Mouse (Mus musculus) lung, embryonic 14.5 days (tissue): ENCODE measurements around the gene Clasp2. TPM values are rescaled to one million over a fixed set of nuclear protein-coding genes. Genes with fewer than 3 reads are reported as not detected.

Experiments
- ATAC-seq: fragments of 200-750 bp; cut with Nextera tagmentation; 2 replicates; pipeline ENCODE4 v1.8.0; 2017; ENCODE audit warnings: mild to moderate bottlenecking, moderate TSS enrichment, moderate library complexity; ENCODE audit not compliant: insufficient read depth
- DNase-seq: peaks from one replicate; pipeline ENCODE4 v3.0.0-alpha.2; 2015
- H3K27ac ChIP-seq: fragments of 300-500 bp; sonication (generic); 2 replicates; pipeline ENCODE4 v1.5.1; 2014; ENCODE audit warnings: low read depth, mild to moderate bottlenecking, moderate library complexity
- H3K27me3 ChIP-seq: fragments of 300-500 bp; sonication (generic); 2 replicates; pipeline ENCODE4 v1.6.1; 2014; ENCODE audit warnings: low read length, control low read depth; ENCODE audit not compliant: insufficient read depth
- H3K36me3 ChIP-seq: fragments of 300-500 bp; sonication (generic); 2 replicates; pipeline ENCODE4 v1.6.1; 2014; ENCODE audit warnings: control low read depth; ENCODE audit not compliant: insufficient read depth
- H3K4me1 ChIP-seq: fragments of 300-500 bp; sonication (generic); 2 replicates; pipeline ENCODE4 v1.6.1; 2014; ENCODE audit warnings: antibody characterized with exemption, control low read depth; ENCODE audit not compliant: insufficient read depth
- H3K4me2 ChIP-seq: fragments of 300-500 bp; sonication (generic); 2 replicates; pipeline ENCODE4 v1.6.1; 2014; ENCODE audit warnings: mild to moderate bottlenecking
- H3K4me3 ChIP-seq: fragments of 300-500 bp; sonication (generic); 2 replicates; pipeline ENCODE4 v1.5.1; 2014; ENCODE audit warnings: low read depth, low read length
- H3K9ac ChIP-seq: fragments of 300-500 bp; sonication (generic); 2 replicates; pipeline ENCODE4 v1.6.1; 2014
- H3K9me3 ChIP-seq: fragments of 300-500 bp; sonication (generic); 2 replicates; pipeline ENCODE4 v1.6.1; 2016; ENCODE audit warnings: low read depth, low read length, control low read depth
- CTCF ChIP-seq: IDR thresholded peaks from 2 replicates; pipeline ENCODE4 v1.5.1; 2016; ENCODE audit warnings: antibody characterized with exemption, low read depth
- WGBS: fragments of 180-500 bp; shearing (Covaris S2); extraction: QIAGEN DNeasy Blood & Tissue Kit; methylation state at CpG from one replicate; pipeline ENCODE4 v1.1.7; 2014; 5-methylcytosine and 5-hydroxymethylcytosine counted together
- polyA plus RNA-seq: library from polyadenylated mRNA; unstranded; fragments of >200 nt; fragmentation: Nextera tagmentation; extraction: Ambion mirVana; gene quantifications from 2 replicates; pipeline ENCODE4 v1.2.1, GENCODE M21; 2014

Clasp2 gene
- polyA plus RNA-seq, 1 experiment from 2014 or later, result 34.2 TPM

- Histone ChIP-seq H3K4me3 (peak overlapping the region; percentile 97), H3K9me3 (no peaks in the 10 kb centered on the region), H3K9ac (no peak overlapping the region), H3K4me1 (no peaks in the 10 kb centered on the region), H3K36me3 (no peaks in the 10 kb centered on the region), H3K4me2 (peak overlapping the region; percentile 69), H3K27ac (no peak overlapping the region), H3K27me3 (no peaks in the 10 kb centered on the region)
- no peak for DNase-seq
- TF ChIP-seq CTCF, result no peak
- WGBS, result 74% methylated on average over 1 of the region's 1 CpGs
- no peak for ATAC-seq
Observed at GRCm38 (mm10) chr9:113929676-113930075, 188.4 kb downstream of the Clasp2 start.

DNA sequence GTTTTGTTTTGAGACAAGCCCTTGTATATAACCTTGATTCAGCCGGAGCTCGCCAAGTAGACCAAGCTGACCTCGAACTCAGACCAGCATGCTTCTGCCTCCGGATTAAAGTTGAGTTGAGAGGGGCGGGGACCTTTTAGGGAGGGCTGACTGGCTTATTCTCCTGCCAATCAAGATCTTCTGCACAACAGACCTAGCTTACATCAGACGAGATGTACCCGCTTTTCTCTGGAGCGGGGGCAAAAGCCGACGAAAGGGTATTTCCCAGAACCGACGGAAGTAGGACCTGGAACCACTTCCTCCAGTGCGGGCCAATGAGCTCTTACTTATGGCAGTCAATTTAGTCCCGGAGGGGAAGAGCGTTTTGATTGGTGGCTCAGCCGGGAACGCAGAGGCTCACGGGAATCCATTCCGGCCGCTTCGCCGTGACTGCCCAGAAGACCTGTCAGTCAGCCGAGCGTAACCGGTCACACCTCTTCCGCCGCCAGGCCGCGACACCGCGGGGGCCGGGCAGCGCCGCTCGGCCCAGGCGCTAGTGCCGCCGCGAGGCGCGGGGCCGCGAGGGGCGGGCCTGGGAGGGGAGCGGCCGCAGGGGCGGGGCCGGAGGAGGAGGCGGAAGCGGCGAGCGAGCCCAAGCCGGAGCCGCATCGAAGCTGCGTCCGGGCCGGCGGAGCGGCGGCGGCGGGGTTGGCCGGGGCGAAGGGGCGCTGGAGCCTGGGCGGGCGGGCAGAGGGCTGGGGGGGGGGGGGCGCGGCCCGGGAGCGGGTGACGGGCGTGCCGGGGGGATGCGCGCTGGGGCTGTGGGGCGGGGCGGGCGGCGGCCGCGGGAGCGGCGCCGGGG is 189.5 kb downstream of the Clasp2 start, which contains the start of gene Ubp1:
Gene Ubp1 (plus strand): TSS at position 401 of the 841 bp plus-strand sequence.
- peak within 1 kb of the TSS; percentile 91 for H3K27ac ChIP-seq
- no peak for TF ChIP-seq CTCF
- no peaks in the 10 kb centered on the region for H3K36me3 ChIP-seq
- peak within 1 kb of the TSS; percentile 92 for H3K4me2 ChIP-seq
- H3K4me1 ChIP-seq, result no peaks in the 10 kb centered on the region
- DNase-seq (peak; percentile 98), ATAC-seq (peak; percentile 98)
- WGBS, result under 1% methylated on average over 49 of the region's 86 CpGs
- peak within 1 kb of the TSS; percentile 97 for H3K4me3 ChIP-seq
- no peaks in the 10 kb centered on the region for H3K9me3 ChIP-seq
- H3K9ac ChIP-seq, result peak within 1 kb of the TSS; percentile 91
- H3K27me3 ChIP-seq, result no peaks in the 10 kb centered on the region

GRCm38 (mm10) chr9:113931375-113932099 is 190.3 kb downstream of the Clasp2 start:
- no peak for TF ChIP-seq CTCF
- DNase-seq, result peak; percentile 51
- no peaks in the 10 kb centered on the region for H3K4me1 ChIP-seq

DNA sequence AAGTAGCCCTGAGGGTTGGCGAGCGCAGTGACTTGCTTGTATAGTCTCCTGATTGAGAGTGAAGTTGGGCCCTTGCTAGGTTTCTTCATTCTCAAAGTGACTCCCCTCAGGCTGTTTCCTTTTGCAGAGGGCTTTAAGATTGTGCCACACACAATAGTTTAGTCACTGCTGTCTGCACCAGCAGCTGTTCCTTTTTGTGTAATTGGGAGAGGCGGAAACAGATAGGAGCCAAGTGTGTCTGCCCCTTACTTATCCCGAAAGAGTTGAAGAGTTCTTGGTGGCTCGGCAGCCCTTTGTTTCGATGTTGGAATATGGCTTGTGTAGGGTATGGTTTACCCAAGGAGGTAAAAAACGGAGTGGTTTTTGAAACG is 190.8 kb downstream of the Clasp2 start:
- Histone ChIP-seq H3K27ac (peak overlapping the region; percentile 91), H3K27me3 (no peaks in the 10 kb centered on the region), H3K4me2 (peak overlapping the region; percentile 92), H3K4me1 (no peaks in the 10 kb centered on the region), H3K9ac (peak overlapping the region; percentile 91), H3K4me3 (peak overlapping the region; percentile 97), H3K36me3 (no peaks in the 10 kb centered on the region), H3K9me3 (no peaks in the 10 kb centered on the region)
- WGBS, result 2% methylated on average over 8 of the region's 8 CpGs
- TF ChIP-seq CTCF, result no peak
- DNase-seq (no peak), ATAC-seq (no peak)

More at GRCm38 (mm10) chr9:113931375-113932099, 190.3 kb downstream of the Clasp2 start:
- Histone ChIP-seq H3K4me2 (peak overlapping the region; percentile 92), H3K27me3 (no peaks in the 10 kb centered on the region), H3K4me3 (peak overlapping the region; percentile 97), H3K36me3 (no peaks in the 10 kb centered on the region), H3K27ac (peak overlapping the region; percentile 91), H3K9me3 (no peaks in the 10 kb centered on the region), H3K9ac (peak overlapping the region; percentile 91)
- under 1% methylated on average over 62 of the region's 91 CpGs for WGBS
- peak; percentile 25 for ATAC-seq

DNA sequence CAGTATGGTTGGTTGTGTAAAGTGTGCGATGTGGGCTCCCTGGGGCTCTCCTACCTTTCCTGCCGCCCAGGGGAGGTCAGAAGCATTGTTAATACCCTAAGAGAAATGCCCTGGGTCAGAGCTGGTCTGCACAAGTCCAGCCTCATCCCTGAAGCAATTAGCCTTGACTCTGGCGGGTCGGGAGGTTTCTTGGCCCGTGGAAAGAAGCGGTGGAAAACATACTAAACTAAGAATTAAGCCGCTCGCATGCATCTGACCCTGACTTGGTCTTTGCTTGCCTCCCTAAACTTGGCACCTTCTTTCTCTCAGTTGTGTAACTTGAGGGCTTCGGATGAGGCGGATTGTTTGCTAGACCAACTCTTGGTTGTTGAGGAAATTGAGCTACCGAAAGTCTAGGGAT is 191.2 kb downstream of the Clasp2 start:
- Histone ChIP-seq H3K4me1 (no peaks in the 10 kb centered on the region), H3K9me3 (no peaks in the 10 kb centered on the region), H3K27ac (0 out of 2 replicates have a peak overlapping the region, but pooled peaks have one; percentile 18), H3K4me3 (peak overlapping the region; percentile 97), H3K27me3 (no peaks in the 10 kb centered on the region), H3K4me2 (peak overlapping the region; percentile 92), H3K9ac (peak overlapping the region; percentile 91), H3K36me3 (no peaks in the 10 kb centered on the region)
- TF ChIP-seq CTCF, result no peak
- WGBS, result 14% methylated on average over 11 of the region's 11 CpGs
- DNase-seq (no peak), ATAC-seq (no peak)

DNA sequence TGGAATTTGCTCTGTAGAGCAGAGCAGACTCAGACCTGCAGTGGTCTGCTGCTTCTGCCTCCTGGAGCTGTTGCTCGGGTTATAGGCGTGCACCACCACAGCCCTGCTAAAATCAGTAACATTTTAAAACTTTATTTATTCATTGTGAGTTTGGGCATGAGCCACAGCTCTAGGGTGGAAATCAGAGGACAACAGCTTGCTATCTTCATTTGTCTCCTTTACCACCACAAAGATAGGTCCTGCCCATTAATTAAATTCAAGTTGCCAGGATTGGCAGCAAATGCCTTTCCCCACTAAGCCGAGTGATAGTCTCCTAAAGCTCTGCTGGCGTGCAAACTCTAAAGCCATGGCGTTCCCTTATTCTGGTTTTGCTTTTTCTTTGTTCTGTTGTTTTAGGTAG is 194.4 kb downstream of the Clasp2 start:
- Histone ChIP-seq H3K27me3 (no peaks in the 10 kb centered on the region), H3K9me3 (no peaks in the 10 kb centered on the region), H3K4me3 (no peak overlapping the region), H3K36me3 (no peaks in the 10 kb centered on the region), H3K9ac (no peak overlapping the region), H3K27ac (no peak overlapping the region), H3K4me2 (no peak overlapping the region), H3K4me1 (no peaks in the 10 kb centered on the region)
- ATAC-seq (no peak), DNase-seq (no peak)
- WGBS, result 72% methylated on average over 5 of the region's 5 CpGs
- TF ChIP-seq CTCF, result no peak
